Mouse (Mus musculus): Measurements from ENCODE around the gene Pawr.

DNA sequence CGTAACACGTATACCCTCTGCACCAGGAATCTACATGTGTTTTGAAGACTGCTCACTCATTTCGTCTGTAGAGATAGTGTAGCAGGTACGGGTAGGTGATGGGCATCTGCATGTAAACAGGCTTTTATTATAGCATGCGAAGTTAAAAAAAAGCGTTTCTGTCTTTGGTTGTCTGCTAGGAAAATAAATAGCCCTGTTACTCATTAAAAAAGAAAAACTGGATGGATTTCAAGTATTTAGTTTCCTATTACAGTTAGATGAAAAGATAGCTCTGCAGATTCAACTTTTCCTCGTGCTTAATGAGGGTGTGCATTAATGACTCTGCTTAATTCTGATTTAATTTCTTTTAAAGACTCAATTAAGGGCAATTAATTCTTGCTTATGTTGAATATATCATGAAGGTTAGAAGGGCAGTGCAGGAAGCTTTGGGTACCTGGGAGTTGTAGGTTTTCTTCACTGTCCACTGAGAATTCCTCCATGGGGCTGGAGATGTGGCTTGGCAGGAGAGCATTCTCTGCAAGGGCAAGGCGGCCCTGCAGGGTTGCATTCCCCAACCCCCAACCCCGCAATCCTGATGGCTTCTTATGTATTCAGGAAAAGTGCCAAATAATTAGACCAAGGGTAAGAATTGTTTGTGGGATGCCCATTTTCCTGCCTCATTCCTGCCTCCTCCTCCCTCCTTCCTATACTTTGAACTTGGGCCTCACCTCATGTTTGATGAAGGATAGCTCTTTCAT, 29.7 kb downstream of the Pawr start:
- TF ChIP-seq EP300 (IDR thresholded peaks at IDR 0.05; ENCODE audit: low read depth) (no peak), CTCF (IDR thresholded peaks at IDR 0.05; ENCODE audit: low read depth) (no peak)

Data from heart, postnatal 0 days (tissue).